Mouse (Mus musculus): ENCODE measurements around the gene Celf6. TPM values are rescaled to one million over a fixed set of nuclear protein-coding genes. Genes with fewer than 3 reads are reported as not detected.
A peak's percentile ranks its signal among the peaks of the same experiment; 100 is the strongest.

The Celf6 gene
- total and polyA plus RNA-seq, 3 experiments = not detected

DNA sequence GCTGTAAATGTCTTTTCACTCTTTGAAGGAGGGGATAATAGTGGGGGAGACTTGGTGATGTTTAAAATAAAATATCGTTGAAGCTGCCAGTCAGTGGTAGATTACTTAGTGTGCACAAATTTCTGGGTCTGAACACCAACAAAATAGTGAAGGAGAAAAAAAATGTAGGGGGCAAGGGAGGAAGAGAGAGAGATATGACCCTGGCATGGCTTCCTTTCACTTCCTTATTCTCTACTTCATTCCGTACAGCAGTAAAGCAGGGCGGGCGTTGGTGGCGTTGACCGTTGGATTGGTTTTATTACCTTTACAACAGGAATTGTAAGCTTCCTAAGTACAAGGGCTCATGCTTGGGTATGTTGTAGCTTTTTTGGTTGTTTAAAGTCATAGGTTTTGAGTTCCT lies 36.1 kb upstream of the Celf6 start:
- no peaks in the 10 kb centered on the region for H3K27me3 ChIP-seq (replicated peaks)
- dilution Hi-C loops (cut with MboI; ENCODE audit: extremely low pct_ligation_motif_present, extremely low pct_unique_long_range_greater_than_20kb, low sequenced_read_pairs) = no loop called here
- peaks cover 19 to 44% of the 10 kb centered on the region in 2 experiments for H3K4me1 ChIP-seq (ENCODE audit: control insufficient read depth in 1 of 2, insufficient read depth in 2 of 2)
- H3K36me3 ChIP-seq (replicated peaks in 1 of 2; ENCODE audit: control insufficient read depth in 1 of 2, insufficient read depth in 1 of 2, low read length in 1 of 2) = peaks cover 2 to 9% of the 10 kb centered on the region in 2 experiments
- no peaks in the 10 kb centered on the region for H3K9me3 ChIP-seq (replicated peaks; ENCODE audit: low read length)
- in situ Hi-C loops (cut with MboI; ENCODE audit: low pct_ligation_motif_present, low pct_unique_long_range_greater_than_20kb, low sequenced_read_pairs) = no loop called here
- H3K4me3 ChIP-seq (replicated peaks in 1 of 3; ENCODE audit: low read depth in 2 of 3, low read length in 2 of 3, poor library complexity in 1 of 3) = peak overlapping the region; percentile 44 to 70 (median 67)
- no peak for DNase-seq (ENCODE audit: extremely low read depth)
- no peak overlapping the region for H3K27ac ChIP-seq (ENCODE audit: insufficient read depth, low read depth)
- H3K4me2 ChIP-seq (ENCODE audit: insufficient read depth, low read depth, poor library complexity, severe bottlenecking) = peak overlapping the region; percentile 79
- TF ChIP-seq SIN3A (IDR thresholded peaks at IDR 0.05; ENCODE audit: low read length) = 0 out of 2 replicates have a peak, but pooled peaks have one; percentile 55
- peak; percentile 84 for TF ChIP-seq EP300 (IDR thresholded peaks at IDR 0.05; ENCODE audit: low read length)
- TF ChIP-seq JUND (conservative IDR thresholded peaks at IDR 0.05; ENCODE audit: low read depth, low read length) = 0 out of 2 replicates have a peak, but pooled peaks have one; percentile 13
- TF ChIP-seq ZKSCAN1 (IDR thresholded peaks at IDR 0.05; ENCODE audit: borderline replicate concordance, low read depth, low read length) = no peak
- TF ChIP-seq CHD1 (IDR thresholded peaks at IDR 0.05; ENCODE audit: low read depth, low read length) = no peak
- no peak for TF ChIP-seq TCF12 (IDR thresholded peaks at IDR 0.05; ENCODE audit: low read depth, low read length)
- TF ChIP-seq KAT2A (IDR thresholded peaks at IDR 0.05; ENCODE audit: insufficient replicate concordance, low read length) = no peak
- TF ChIP-seq NELFE (IDR thresholded peaks at IDR 0.05; ENCODE audit: low read depth, low read length) = no peak
- TF ChIP-seq MAX (IDR thresholded peaks at IDR 0.05; ENCODE audit: low read length) = peak; percentile 25; the same call in 1 of the 2 replicates
- TF ChIP-seq IRF4 (IDR thresholded peaks at IDR 0.05; ENCODE audit: low read depth, low read length) = peak; percentile 87
- TF ChIP-seq MYC (IDR thresholded peaks at IDR 0.05; ENCODE audit: low read depth, low read length) = peak; percentile 52; the same call in 1 of the 2 replicates
- peak; percentile 54; the same call in 1 of the 2 replicates for TF ChIP-seq ELF1 (IDR thresholded peaks at IDR 0.05; ENCODE audit: low read depth, low read length)
- no peak for TF ChIP-seq NRF1 (IDR thresholded peaks at IDR 0.05; ENCODE audit: low read depth, low read length)
- TF ChIP-seq POLR2AphosphoS2 (IDR thresholded peaks at IDR 0.05; ENCODE audit: low read depth, low read length) = no peak
- no peak for TF ChIP-seq RAD21 (IDR thresholded peaks at IDR 0.05; ENCODE audit: low read depth, low read length)
- peak; percentile 89 for TF ChIP-seq ZNF384 (IDR thresholded peaks at IDR 0.05; ENCODE audit: low read depth, low read length)
- H3K9ac ChIP-seq (ENCODE audit: insufficient read depth, low read depth) = peak overlapping the region; percentile 81
- peaks cover 18% of the 10 kb centered on the region for H3K79me2 ChIP-seq (replicated peaks; ENCODE audit: control insufficient read depth, extremely low read depth, insufficient read depth, poor library complexity, severe bottlenecking)

DNA sequence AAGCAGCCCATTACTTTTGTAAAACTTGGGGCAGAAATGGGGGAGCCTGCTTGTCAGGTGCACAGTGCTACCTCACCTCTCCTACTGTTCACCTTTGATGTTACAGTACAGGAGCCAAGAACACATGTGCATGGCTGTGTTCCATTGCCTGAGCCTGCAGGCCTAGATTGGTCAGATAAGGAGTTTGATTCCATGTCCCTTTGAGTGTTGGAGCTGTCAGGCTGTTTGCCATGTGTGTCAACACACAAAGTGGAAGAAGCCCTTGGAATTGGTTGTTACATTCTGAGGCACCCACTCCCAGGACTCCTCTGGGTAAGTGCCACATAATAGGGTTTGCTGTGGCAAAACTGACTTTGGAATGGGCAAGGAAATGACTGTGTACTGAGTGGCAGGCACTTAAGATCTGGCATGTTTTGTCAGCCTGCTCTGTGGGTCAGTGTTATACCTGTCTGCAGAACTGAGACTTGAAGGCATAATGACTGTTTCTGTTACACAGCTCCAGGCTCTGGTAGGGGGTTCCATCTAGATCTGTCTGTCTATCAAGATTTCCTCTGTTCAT lies 34.9 kb upstream of the Celf6 start:
- Histone ChIP-seq H3K4me3 (replicated peaks in 1 of 3; ENCODE audit: low read depth in 2 of 3, low read length in 2 of 3, poor library complexity in 1 of 3) (no peak overlapping the region), H3K9me3 (replicated peaks; ENCODE audit: low read length) (no peaks in the 10 kb centered on the region), H3K9ac (ENCODE audit: insufficient read depth, low read depth) (no peak overlapping the region), H3K27me3 (replicated peaks) (no peaks in the 10 kb centered on the region), H3K4me1 (ENCODE audit: control insufficient read depth in 1 of 2, insufficient read depth in 2 of 2) (peaks cover 13 to 43% of the 10 kb centered on the region in 2 experiments), H3K36me3 (replicated peaks in 1 of 2; ENCODE audit: control insufficient read depth in 1 of 2, insufficient read depth in 1 of 2, low read length in 1 of 2) (peaks cover 8 to 19% of the 10 kb centered on the region in 2 experiments), H3K4me2 (ENCODE audit: insufficient read depth, low read depth, poor library complexity, severe bottlenecking) (peak overlapping the region; percentile 3; the same call in 1 of the 2 replicates), H3K27ac (ENCODE audit: insufficient read depth, low read depth) (no peak overlapping the region), H3K79me2 (replicated peaks; ENCODE audit: control insufficient read depth, extremely low read depth, insufficient read depth, poor library complexity, severe bottlenecking) (peaks cover 22% of the 10 kb centered on the region)
- in situ Hi-C loops (cut with MboI; ENCODE audit: low pct_ligation_motif_present, low pct_unique_long_range_greater_than_20kb, low sequenced_read_pairs) = no loop called here
- no peak for TF ChIP-seq KAT2A (IDR thresholded peaks at IDR 0.05; ENCODE audit: insufficient replicate concordance, low read length)
- TF ChIP-seq RAD21 (IDR thresholded peaks at IDR 0.05; ENCODE audit: low read depth, low read length) = no peak
- no peak for TF ChIP-seq POLR2AphosphoS2 (IDR thresholded peaks at IDR 0.05; ENCODE audit: low read depth, low read length)
- no peak for TF ChIP-seq PAX5 (IDR thresholded peaks at IDR 0.05; ENCODE audit: low read length)
- no peak for TF ChIP-seq ELF1 (IDR thresholded peaks at IDR 0.05; ENCODE audit: low read depth, low read length)
- no peak for TF ChIP-seq MYC (IDR thresholded peaks at IDR 0.05; ENCODE audit: low read depth, low read length)
- no peak for TF ChIP-seq ZMIZ1 (IDR thresholded peaks at IDR 0.05; ENCODE audit: low read depth, low read length)
- no peak for TF ChIP-seq JUN (IDR thresholded peaks at IDR 0.05; ENCODE audit: insufficient read depth, low read depth, low read length)
- no peak for TF ChIP-seq CTCF (conservative IDR thresholded peaks at IDR 0.05 in 1 of 2, IDR thresholded peaks at IDR 0.05 in 1 of 2; ENCODE audit: low read depth in 2 of 2, low read length in 2 of 2)
- no peak for TF ChIP-seq UBTF (IDR thresholded peaks at IDR 0.05; ENCODE audit: low read depth, low read length)
- TF ChIP-seq JUND (conservative IDR thresholded peaks at IDR 0.05; ENCODE audit: low read depth, low read length) = no peak
- dilution Hi-C loops (cut with MboI; ENCODE audit: extremely low pct_ligation_motif_present, extremely low pct_unique_long_range_greater_than_20kb, low sequenced_read_pairs) = no loop called here
- no peak for DNase-seq (ENCODE audit: extremely low read depth)

Data from CH12.LX (cell line).